Mouse (Mus musculus) lung, adult 2 months (tissue): ENCODE results near the gene Rsrc1.

Experiments used
- CTCF ChIP-seq: fragments of 200-500 bp; IDR thresholded peaks from 2 replicates; pipeline ENCODE4 v1.5.1; 2011; ENCODE audit warnings: mild to moderate bottlenecking, low read length, control low read depth; ENCODE audit not compliant: insufficient read depth
- POLR2A ChIP-seq: fragments of 200-500 bp; IDR thresholded peaks from 2 replicates; pipeline ENCODE4 v1.6.1; 2011; ENCODE audit warnings: low read depth, mild to moderate bottlenecking, control low read depth, low read length, borderline replicate concordance; ENCODE audit errors: extremely low read depth

GRCm38 (mm10) chr3:67108428-67108827, 127.2 kb downstream of the Rsrc1 start:
- TF ChIP-seq POLR2A, result no peak
- TF ChIP-seq CTCF, result no peak
